Mouse (Mus musculus): ENCODE measurements around the gene Csnk1d. TPM values are rescaled to one million over a fixed set of nuclear protein-coding genes. Genes with fewer than 3 reads are reported as not detected.

The Csnk1d gene
- total RNA-seq, 2 experiments from 2014 or later = 133 to 136 TPM

DNA sequence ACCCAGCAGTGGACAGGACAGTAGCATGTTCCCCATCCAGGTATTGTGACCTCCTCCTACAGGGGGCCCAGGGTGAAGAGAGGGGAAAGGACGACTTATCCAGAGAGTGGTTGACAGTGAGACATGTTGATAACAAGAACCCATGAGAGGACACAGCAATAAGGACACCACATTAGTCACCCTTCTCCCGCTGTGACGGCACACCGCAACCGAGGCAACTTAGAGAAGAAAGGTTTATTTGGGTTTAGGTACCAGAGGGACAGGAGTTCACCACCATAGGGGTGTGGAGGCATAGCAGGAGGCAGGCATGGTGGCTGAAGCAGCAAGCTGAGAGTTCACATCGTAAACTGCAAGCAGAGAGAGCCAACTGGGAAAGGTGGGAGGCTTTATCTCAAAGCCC, 15.1 kb upstream of the Csnk1d start:
- TF ChIP-seq CTCF (conservative IDR thresholded peaks at IDR 0.05) = no peak
- no peak overlapping the region for H3K4me3 ChIP-seq
- no peak overlapping the region for H3K27ac ChIP-seq
- DNase-seq (ENCODE audit: low spot score in 2 of 2) = no peak

DNA sequence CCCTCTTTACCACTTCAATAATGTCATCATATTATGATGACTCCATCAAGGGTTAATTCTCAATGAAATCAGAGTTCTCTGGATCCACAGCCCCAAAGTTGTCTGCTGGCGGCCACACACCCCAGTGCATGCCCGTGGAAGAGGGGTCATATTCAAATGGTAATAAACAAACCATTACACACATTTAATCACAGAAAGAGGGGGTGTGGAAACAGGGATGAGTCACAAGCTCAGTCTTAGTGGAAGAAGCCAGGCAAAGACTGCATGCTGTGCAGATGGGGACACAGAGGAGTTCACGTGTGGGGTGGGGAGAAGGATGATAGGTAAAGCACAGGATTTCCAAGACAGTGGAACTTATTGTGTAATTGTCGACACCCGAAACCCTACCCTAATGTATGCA, 13.2 kb upstream of the Csnk1d start:
- DNase-seq (ENCODE audit: low spot score in 2 of 2) = no peak
- TF ChIP-seq CTCF (conservative IDR thresholded peaks at IDR 0.05) = no peak
- Histone ChIP-seq H3K27ac (no peak overlapping the region), H3K4me3 (no peak overlapping the region)

DNA sequence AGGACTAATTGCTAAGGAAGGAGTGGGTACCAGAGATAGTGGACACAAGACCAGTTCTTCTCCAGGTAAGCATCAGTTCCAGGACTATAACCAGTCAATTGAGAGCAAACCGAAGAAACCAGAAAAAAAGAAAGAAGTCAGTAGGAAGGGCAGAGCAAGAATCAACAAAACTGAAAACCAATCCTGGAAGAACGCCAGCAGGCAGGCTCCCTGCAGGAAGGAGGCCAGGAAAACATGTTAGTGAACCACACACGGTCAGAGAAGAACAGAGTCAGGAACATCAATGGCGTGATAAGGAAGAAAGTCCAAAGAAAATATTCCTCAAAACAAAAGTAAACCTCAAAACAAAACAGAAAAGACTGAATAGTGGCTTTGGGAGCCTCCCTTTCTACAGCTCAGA, 10.8 kb upstream of the Csnk1d start:
- DNase-seq (ENCODE audit: low spot score in 2 of 2) = no peak
- no peak overlapping the region for H3K27ac ChIP-seq
- TF ChIP-seq CTCF (conservative IDR thresholded peaks at IDR 0.05) = no peak
- no peak overlapping the region for H3K4me3 ChIP-seq

DNA sequence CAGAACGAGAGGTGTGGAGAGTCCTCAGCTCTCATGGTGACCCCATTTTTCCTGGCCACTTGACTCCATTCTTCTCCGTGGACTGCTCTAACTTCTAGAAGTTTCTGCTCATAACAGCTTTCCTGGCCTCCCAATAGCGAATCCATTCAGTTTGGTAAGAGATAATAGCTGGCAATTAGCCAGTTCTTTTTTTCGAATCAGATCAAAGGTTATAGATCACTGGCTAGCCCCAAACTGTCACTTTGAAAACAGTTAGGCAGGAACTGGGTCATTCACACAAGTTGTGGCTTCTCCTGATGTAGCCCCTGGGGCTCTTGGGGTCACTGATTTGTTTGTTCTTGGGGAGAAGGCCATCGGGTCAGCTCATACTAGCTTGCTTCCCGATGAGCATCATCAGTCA, 3.6 kb upstream of the Csnk1d start:
- no peak for TF ChIP-seq CTCF (conservative IDR thresholded peaks at IDR 0.05)
- H3K27ac ChIP-seq = no peak overlapping the region
- no peak overlapping the region for H3K4me3 ChIP-seq
- DNase-seq (ENCODE audit: low spot score in 2 of 2) = no peak

DNA sequence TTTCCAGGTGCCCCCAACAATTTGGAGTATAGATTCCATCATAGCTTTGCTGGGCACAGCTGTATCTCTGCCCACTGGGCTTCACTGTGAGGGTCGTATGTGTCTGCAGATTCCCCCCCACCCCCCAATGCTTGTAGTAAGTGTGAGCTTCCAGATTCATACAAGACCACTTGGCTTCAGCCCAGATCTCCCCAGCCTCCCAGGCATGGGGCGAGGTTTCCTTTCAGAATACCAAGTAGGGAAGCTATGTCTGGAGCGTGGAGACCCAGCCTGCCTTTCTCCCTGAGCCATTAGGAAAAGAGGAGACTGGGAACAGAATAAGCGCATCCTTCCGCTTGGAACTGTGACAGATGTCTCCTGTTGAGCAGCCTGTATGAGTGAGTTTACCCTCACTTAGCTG, 2.5 kb upstream of the Csnk1d start:
- no peak overlapping the region for H3K27ac ChIP-seq
- DNase-seq (ENCODE audit: low spot score in 2 of 2) = no peak
- TF ChIP-seq CTCF (conservative IDR thresholded peaks at IDR 0.05) = no peak
- no peak overlapping the region for H3K4me3 ChIP-seq

DNA sequence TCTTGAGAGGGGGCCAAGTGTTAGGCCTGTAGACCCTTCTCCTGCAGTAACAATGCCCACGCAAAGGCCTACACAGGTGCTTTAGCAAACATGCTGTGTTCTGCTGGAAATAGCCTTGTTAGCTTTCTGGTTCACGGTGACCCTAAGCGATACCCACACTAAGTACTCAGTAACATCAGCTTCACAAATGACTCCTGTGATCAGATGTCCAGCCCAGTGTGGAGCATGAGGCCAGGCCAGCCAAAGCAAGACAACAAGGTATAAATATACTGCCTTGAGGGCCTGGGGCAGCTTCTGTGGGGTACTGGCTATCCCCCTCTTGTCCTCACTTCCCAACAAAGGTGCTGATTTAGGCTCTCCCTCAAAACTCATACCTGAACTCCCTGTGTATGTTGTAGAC, 1.9 kb upstream of the Csnk1d start:
- no peak for DNase-seq (ENCODE audit: low spot score in 2 of 2)
- no peak overlapping the region for H3K27ac ChIP-seq
- no peak for TF ChIP-seq CTCF (conservative IDR thresholded peaks at IDR 0.05)
- H3K4me3 ChIP-seq = no peak overlapping the region

DNA sequence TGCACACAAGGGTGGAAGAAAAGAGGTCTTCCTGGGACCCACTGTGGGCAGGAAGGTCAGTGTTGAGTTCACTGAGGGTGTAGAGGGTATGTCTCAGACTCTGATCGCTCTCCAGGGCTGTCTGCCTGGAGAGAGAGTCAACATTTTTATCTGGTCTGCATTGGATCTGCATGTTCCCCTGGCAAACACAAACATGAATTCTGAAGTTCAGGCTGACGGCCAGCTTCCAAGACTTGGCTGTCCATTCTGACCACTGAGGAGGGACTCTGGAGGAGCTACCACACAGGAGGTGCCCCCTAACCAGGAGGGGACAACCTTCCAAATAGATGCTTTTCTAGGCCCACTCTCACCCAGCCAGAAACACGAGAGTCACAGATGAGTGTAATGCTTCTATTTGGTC, 661 bp upstream of the Csnk1d start:
- peak overlapping the region; percentile 99 for H3K27ac ChIP-seq
- H3K4me3 ChIP-seq = peak overlapping the region; percentile 98
- no peak for TF ChIP-seq CTCF (conservative IDR thresholded peaks at IDR 0.05)
- DNase-seq (ENCODE audit: low spot score in 2 of 2) = no peak

DNA sequence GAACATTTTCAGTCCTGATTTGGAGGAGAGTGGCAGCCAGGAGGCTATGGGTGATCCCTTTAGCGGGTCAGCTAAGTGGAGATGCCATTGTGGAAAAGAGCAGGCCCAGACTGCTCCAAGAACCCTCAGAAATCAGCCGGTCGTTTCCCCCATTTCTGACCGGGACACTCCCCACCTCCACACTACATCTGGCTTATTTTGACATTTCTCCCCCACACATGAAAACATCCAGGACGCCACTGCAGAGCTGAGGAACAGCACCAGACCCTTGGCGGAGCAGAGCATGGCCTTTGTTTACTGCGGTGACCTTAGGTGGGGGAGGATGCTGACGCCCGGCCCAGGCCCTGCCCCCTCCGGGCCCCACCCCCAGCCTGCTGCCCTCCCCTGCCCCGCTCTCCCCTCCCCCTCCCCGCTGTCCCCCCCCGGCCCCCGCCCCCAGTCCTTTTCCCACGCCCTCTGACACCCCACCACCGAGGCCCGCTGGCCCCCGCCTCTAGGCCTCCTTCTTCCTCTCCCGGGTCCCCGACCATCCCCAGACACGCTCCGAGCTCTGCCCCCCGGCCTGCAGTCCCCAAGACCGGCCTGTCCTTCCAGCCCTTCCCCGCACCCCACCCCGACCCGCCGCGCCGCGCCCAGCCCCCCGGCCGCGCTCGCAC, 876 bp downstream of the Csnk1d start:
- peak overlapping the region; percentile 99 for H3K27ac ChIP-seq
- no peak for DNase-seq (ENCODE audit: low spot score in 2 of 2)
- TF ChIP-seq CTCF (conservative IDR thresholded peaks at IDR 0.05) = no peak
- peak overlapping the region; percentile 98 for H3K4me3 ChIP-seq

DNA sequence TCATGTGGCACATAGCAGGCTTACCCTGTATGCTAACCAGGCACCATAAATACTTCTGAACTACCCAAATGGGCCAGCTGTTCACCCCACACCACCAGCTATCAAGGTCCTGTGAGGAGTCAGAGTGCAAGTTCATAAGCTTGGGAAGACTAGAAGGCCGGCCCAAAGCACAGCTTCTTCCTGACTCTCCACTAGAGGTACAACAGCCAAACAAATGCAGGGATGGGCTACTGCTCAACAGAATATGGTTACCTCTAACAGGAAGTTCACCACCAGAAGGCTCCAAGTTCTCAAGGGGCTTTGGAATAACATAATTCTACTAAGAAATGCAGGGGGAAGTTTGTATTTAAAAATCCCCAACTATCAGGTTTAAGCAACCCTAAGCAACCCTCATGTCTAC, 1.6 kb downstream of the Csnk1d start:
- 0 out of 2 replicates have a peak, but pooled peaks have one; percentile 11 for TF ChIP-seq CTCF (conservative IDR thresholded peaks at IDR 0.05)
- DNase-seq (ENCODE audit: low spot score in 2 of 2) = no peak
- Histone ChIP-seq H3K4me3 (peak overlapping the region; percentile 98), H3K27ac (peak overlapping the region; percentile 99)

DNA sequence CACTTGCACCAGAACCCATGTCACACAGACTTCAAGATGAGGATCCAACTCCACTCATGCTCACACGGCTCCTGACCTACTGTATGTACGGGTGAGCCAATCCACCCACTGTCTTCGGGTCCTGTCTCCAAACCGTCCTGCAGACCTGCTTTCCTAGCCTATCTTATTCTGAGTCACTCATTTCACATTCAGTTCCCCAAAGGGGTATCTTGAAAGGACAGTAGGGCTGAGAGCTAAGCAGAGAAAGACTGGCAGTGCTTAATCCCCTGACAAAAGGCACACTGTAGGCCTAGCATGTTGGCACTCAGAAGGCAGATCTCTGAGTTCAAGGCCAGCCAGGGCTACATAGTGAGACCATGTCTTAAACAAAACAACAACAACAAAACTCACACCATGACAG, 2.7 kb downstream of the Csnk1d start:
- TF ChIP-seq CTCF (conservative IDR thresholded peaks at IDR 0.05) = no peak
- H3K4me3 ChIP-seq = peak overlapping the region; percentile 98; the same call in 1 of the 2 replicates
- DNase-seq (ENCODE audit: low spot score in 2 of 2) = no peak
- H3K27ac ChIP-seq = no peak overlapping the region

DNA sequence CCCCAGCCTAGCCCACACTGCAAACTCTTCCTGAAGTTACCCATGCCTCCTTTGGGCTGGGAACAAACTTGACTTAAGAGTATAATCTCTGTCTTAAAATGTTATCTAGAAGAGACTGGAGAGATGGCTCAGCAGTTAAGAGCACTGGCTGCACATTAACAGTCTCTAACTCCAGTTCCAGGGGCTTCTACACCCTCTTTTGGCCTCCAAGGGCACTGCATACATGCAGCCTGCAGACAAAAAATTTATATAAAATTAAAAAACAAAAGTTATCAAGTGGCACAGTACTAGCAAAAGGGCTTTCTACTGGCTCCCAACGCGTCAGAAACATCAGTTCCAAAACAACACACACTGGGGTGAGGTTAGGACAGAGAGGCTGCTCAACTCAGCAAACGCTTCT, 3.5 kb downstream of the Csnk1d start:
- H3K4me3 ChIP-seq = no peak overlapping the region
- no peak overlapping the region for H3K27ac ChIP-seq
- peak; percentile 65 for TF ChIP-seq CTCF (conservative IDR thresholded peaks at IDR 0.05)
- DNase-seq (ENCODE audit: low spot score in 2 of 2) = no peak

DNA sequence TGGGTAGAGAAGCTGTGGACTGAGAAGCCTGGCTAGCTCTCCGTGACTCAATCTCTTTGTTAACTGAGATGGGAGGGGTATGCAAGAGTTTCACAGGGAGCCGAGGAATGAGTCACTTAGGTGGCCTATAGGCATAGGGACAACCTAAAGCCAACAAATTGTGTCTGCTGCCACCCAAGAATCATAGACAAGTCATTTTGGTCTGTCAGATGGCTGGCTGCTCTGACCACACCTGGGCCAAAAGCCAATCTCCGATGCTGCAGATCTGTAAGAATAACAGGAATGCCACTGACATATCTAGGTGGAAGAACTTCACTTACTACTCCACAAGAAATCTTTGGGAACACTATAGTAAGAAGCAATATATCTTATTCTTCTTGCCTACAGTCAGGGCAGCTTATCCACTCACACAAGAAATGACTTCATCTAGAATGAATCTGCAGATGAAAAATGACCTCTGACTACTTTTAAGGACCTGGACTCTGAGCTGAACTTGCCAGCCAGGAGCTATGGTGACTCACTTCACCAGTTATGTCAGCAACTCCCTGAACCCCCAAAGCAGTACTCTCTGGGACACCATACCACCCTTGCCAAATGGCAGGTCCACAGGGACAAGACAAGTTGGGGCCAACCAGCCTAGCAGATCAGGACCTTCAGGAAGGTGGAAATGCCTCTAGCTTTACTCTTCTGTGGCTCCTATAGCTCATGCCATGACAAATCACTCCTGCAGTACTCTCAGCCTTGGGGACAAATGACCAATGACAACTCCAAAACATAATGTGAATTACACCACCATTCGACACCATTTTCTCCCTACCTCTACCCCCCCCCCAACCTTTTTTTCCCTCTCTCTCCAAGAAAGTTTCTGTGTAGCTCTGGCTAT, 6.4 kb downstream of the Csnk1d start:
- DNase-seq (ENCODE audit: low spot score in 2 of 2) = no peak
- no peak overlapping the region for H3K4me3 ChIP-seq
- no peak overlapping the region for H3K27ac ChIP-seq
- no peak for TF ChIP-seq CTCF (conservative IDR thresholded peaks at IDR 0.05)

DNA sequence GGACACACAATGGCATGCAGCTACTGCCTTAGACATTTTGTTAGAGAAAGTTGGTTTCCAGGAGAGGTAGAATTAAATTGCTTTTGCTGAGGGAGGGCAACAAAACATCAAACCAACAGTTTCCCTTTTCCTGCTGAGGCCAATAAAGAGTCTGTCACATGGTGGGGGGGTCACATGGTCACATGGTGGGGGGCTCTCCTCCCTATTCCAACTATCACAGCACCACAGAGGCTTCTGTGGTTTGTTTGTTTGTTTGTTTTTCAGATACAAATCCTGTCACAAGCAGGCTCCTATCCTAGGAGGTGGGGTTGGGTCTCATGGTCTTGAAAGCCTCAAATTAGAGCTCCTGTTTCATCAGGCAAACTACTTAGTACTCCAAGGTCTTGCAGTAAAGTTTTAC, 8.7 kb downstream of the Csnk1d start:
- H3K27ac ChIP-seq = no peak overlapping the region

DNA sequence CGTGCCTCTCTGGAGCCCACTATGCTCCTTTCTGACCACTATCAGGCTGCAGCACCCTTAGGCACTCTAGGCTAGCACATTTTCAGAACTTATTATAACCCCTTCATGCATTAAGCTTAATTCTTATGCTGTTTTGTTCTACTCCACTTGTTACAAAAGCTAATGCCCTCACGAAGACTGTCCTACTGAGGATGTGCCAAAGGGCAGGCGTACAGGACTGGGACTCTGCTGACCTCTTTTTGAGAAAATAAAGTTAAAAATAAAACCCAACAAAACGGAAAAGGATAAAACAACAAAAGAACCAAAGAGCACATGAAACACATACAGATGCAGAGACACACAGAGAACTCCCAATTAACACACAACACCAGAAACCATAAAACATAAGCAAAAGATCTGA, 9.5 kb downstream of the Csnk1d start:
- no peak for DNase-seq (ENCODE audit: low spot score in 2 of 2)
- Histone ChIP-seq H3K27ac (no peak overlapping the region), H3K4me3 (no peak overlapping the region)
- TF ChIP-seq CTCF (conservative IDR thresholded peaks at IDR 0.05) = no peak

More for the DNA sequence above, 8.7 kb downstream of the Csnk1d start:
- TF ChIP-seq CTCF (conservative IDR thresholded peaks at IDR 0.05) = no peak
- no peak overlapping the region for H3K4me3 ChIP-seq
- DNase-seq (ENCODE audit: low spot score in 2 of 2) = no peak

Measured in layer of hippocampus, adult 2 months (tissue).